Mouse (Mus musculus) liver, embryonic 14.5 days (tissue): ENCODE data around the gene Habp4. TPM values are rescaled to one million over a fixed set of nuclear protein-coding genes. Genes with fewer than 3 reads are reported as not detected.

Experiments
- ATAC-seq: fragments of 200-750 bp; cut with Nextera tagmentation; 2 replicates; pipeline ENCODE4 v1.8.0; 2017; ENCODE audit warnings: moderate number of reproducible peaks, mild to moderate bottlenecking, moderate library complexity; ENCODE audit not compliant: insufficient read depth
- DNase-seq, 3 experiments: peaks; one replicate each; pipeline ENCODE4 v3.0.0-alpha.2; 2012 to 2013; ENCODE audit warnings: low read depth in 3 of 3, low spot score in 3 of 3
- H3K27ac ChIP-seq: fragments of 300-500 bp; sonication (generic); 2 replicates; pipeline ENCODE4 v1.5.1; 2014; ENCODE audit warnings: moderate library complexity, mild to moderate bottlenecking, control low read depth, inconsistent platforms
- H3K27me3 ChIP-seq: fragments of 300-500 bp; sonication (generic); 2 replicates; pipeline ENCODE4 v1.6.1; 2014; ENCODE audit warnings: mild to moderate bottlenecking, low read length, moderate library complexity; ENCODE audit not compliant: control insufficient read depth, insufficient read depth
- H3K36me3 ChIP-seq: fragments of 300-500 bp; sonication (generic); replicated peaks from 2 replicates; pipeline ENCODE4 v1.6.1; 2014; ENCODE audit warnings: low read depth; ENCODE audit not compliant: control insufficient read depth, insufficient read depth
- H3K4me1 ChIP-seq, 2 experiments: fragments of 200-500 bp in 1 of 2; fragments of 300-500 bp in 1 of 2; sonication (generic) in 1 of 2; replicated peaks; 2 replicates each; pipeline ENCODE4 v1.6.1; 2012 to 2014; ENCODE audit warnings: antibody characterized with exemption in 1 of 2, inconsistent platforms in 1 of 2, low read length in 1 of 2; ENCODE audit not compliant: control insufficient read depth in 2 of 2, insufficient read depth in 2 of 2
- H3K4me2 ChIP-seq: fragments of 300-500 bp; sonication (generic); 2 replicates; pipeline ENCODE4 v1.6.1; 2014; ENCODE audit warnings: low read depth, mild to moderate bottlenecking, control low read depth, moderate library complexity
- H3K4me3 ChIP-seq, 2 experiments: fragments of 200-500 bp in 1 of 2; fragments of 300-500 bp in 1 of 2; sonication (generic) in 1 of 2; 2 replicates each; pipeline ENCODE4 v1.5.1; 2012 to 2014; ENCODE audit warnings: low read depth in 2 of 2, low read length in 2 of 2, mild to moderate bottlenecking in 2 of 2, control low read depth in 1 of 2, inconsistent platforms in 1 of 2, moderate library complexity in 1 of 2; ENCODE audit not compliant: insufficient read depth in 1 of 2
- H3K9ac ChIP-seq: fragments of 300-500 bp; sonication (generic); replicated peaks from 2 replicates; pipeline ENCODE4 v1.6.1; 2014; ENCODE audit warnings: mild to moderate bottlenecking, control low read depth, moderate library complexity
- H3K9me3 ChIP-seq: fragments of 300-500 bp; sonication (generic); 2 replicates; pipeline ENCODE4 v1.6.1; 2016; ENCODE audit warnings: low read length, mixed read lengths; ENCODE audit not compliant: control insufficient read depth
- CTCF ChIP-seq: IDR thresholded peaks from 2 replicates; pipeline ENCODE4 v1.5.1; 2016; ENCODE audit warnings: antibody characterized with exemption, low read depth, control low read depth
- EP300 ChIP-seq: IDR thresholded peaks from 2 replicates; pipeline ENCODE4 v1.6.1; 2016; ENCODE audit warnings: antibody characterized with exemption, low read depth
- WGBS: fragments of 180-500 bp; shearing (Covaris S2); extraction: QIAGEN DNeasy Blood & Tissue Kit; methylation state at CpG from one replicate; pipeline ENCODE4 v1.1.7; 2014; ENCODE audit not compliant: insufficient replicate concordance; 5-methylcytosine and 5-hydroxymethylcytosine counted together
- polyA plus RNA-seq, 2 experiments: library from polyadenylated mRNA; depleted of rRNA in 1 of 2; stranded (reverse) in 1 of 2; unstranded in 1 of 2; fragments of >200 nt; fragmentation: Nextera tagmentation in 1 of 2; extraction: Ambion mirVana in 1 of 2; gene quantifications; 2 replicates each; pipeline versions ENCODE4 v1.2.1 to v1.2.3; 2012 to 2014

Habp4 gene
- polyA plus RNA-seq (2012; rRNA removed) (6.4 and 10.3 TPM in 2 replicates), polyA plus RNA-seq (2014; fragmentation: Nextera tagmentation; extraction: Ambion mirVana) (7.7 and 9.7 TPM in 2 replicates)

- ATAC-seq (peak; percentile 98), DNase-seq (peak; percentile 95 to 96 (median 96))
- no peak within 1 kb of the TSS; the same call in 1 of the 2 replicates for H3K27ac ChIP-seq
- peaks cover 15% of the 10 kb centered on the region for H3K27me3 ChIP-seq
- TF ChIP-seq CTCF = no peak
- no peak for TF ChIP-seq EP300
- H3K9me3 ChIP-seq = no peaks in the 10 kb centered on the region
- H3K9ac ChIP-seq = peak within 1 kb of the TSS; percentile 58
- H3K4me2 ChIP-seq = peak within 1 kb of the TSS; percentile 98
- peak within 1 kb of the TSS; percentile 58 to 67 for H3K4me3 ChIP-seq
- 0% methylated on average over 29 of the region's 31 CpGs for WGBS
- peaks cover 5 to 13% of the 10 kb centered on the region in 2 experiments; a peak in 3 of 4 replicates for H3K4me1 ChIP-seq
- no peaks in the 10 kb centered on the region for H3K36me3 ChIP-seq
Observed at GRCm38 (mm10) chr13:64161548-64161915, at the start of gene Habp4. Gene Habp4 (plus strand): TSS chr13:64161824.

GRCm38 (mm10) chr13:64117442-64117841, 44.2 kb upstream of the Habp4 start:
- Histone ChIP-seq H3K4me1 (no peaks in the 10 kb centered on the region), H3K9me3 (no peaks in the 10 kb centered on the region), H3K4me2 (no peak overlapping the region), H3K9ac (no peak overlapping the region), H3K36me3 (no peaks in the 10 kb centered on the region), H3K27ac (no peak overlapping the region), H3K27me3 (no peaks in the 10 kb centered on the region), H3K4me3 (no peak overlapping the region)
- ATAC-seq (no peak), DNase-seq (no peak)
- peak; percentile 48 for TF ChIP-seq CTCF
- TF ChIP-seq EP300 = no peak
- WGBS = 23% methylated on average over 2 of the region's 2 CpGs

GRCm38 (mm10) chr13:64120760-64121159, 40.9 kb upstream of the Habp4 start:
- Histone ChIP-seq H3K27ac (no peak overlapping the region), H3K9ac (no peak overlapping the region), H3K36me3 (no peaks in the 10 kb centered on the region), H3K4me3 (no peak overlapping the region), H3K9me3 (no peaks in the 10 kb centered on the region), H3K4me1 (no peaks in the 10 kb centered on the region), H3K27me3 (no peaks in the 10 kb centered on the region), H3K4me2 (no peak overlapping the region)
- no peak for TF ChIP-seq EP300
- DNase-seq = no peak
- no peak for ATAC-seq
- 27% methylated on average over 4 of the region's 4 CpGs for WGBS

GRCm38 (mm10) chr13:64123491-64124188, 38.0 kb upstream of the Habp4 start:
- no peaks in the 10 kb centered on the region for H3K9me3 ChIP-seq
- WGBS = 30% methylated on average over 6 of the region's 6 CpGs
- no peak overlapping the region for H3K27ac ChIP-seq
- DNase-seq = no peak
- H3K4me1 ChIP-seq = no peaks in the 10 kb centered on the region
- no peak overlapping the region for H3K4me2 ChIP-seq
- H3K27me3 ChIP-seq = no peaks in the 10 kb centered on the region
- no peaks in the 10 kb centered on the region for H3K36me3 ChIP-seq
- no peak overlapping the region for H3K9ac ChIP-seq
- ATAC-seq = no peak
- no peak overlapping the region for H3K4me3 ChIP-seq
- no peak for TF ChIP-seq CTCF
- TF ChIP-seq EP300 = no peak

GRCm38 (mm10) chr13:64124886-64125285, 36.7 kb upstream of the Habp4 start:
- H3K36me3 ChIP-seq = no peaks in the 10 kb centered on the region; the same call in 1 of the 2 replicates
- no peaks in the 10 kb centered on the region for H3K9me3 ChIP-seq
- ATAC-seq (no peak), DNase-seq (no peak)
- H3K4me1 ChIP-seq = peaks cover 0 to 6% of the 10 kb centered on the region in 2 experiments; a peak in 2 of 4 replicates
- H3K27me3 ChIP-seq = no peaks in the 10 kb centered on the region
- WGBS = 82% methylated on average over 6 of the region's 6 CpGs
- no peak overlapping the region for H3K4me2 ChIP-seq
- no peak overlapping the region for H3K4me3 ChIP-seq
- H3K9ac ChIP-seq = no peak overlapping the region
- TF ChIP-seq CTCF = no peak
- no peak for TF ChIP-seq EP300
- H3K27ac ChIP-seq = no peak overlapping the region
